Mouse (Mus musculus) heart, postnatal 0 days (tissue): ENCODE measurements around the gene Tnip2.

Experiments used
- CTCF ChIP-seq: IDR thresholded peaks from 2 replicates; pipeline ENCODE4 v1.5.1; 2016; ENCODE audit warnings: antibody characterized with exemption, control low read depth, low read depth
- EP300 ChIP-seq: IDR thresholded peaks from 2 replicates; pipeline ENCODE4 v1.6.1; 2016; ENCODE audit warnings: antibody characterized with exemption, low read depth

DNA sequence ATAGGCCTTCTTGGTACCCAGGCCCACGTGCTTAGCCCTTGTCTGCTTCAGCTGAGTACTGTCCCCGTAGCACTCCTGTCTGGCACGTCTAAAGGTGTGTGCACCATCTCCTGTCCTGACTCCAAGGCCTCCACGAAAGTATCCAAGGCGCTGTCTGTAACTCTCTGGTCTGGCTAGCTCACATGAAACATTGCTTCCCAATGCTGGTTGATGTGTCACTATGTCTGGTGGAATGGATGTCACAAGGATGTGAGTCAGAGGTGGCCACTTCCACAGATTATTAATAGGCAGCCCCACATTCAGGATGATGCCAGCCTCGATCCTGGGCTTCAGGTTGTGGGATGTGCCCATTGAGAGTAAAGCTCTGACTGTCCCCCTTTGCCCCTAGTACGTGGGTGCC lies 22.0 kb upstream of the Tnip2 start:
- no peak for TF ChIP-seq CTCF
- TF ChIP-seq EP300, result no peak
